Mouse (Mus musculus) cerebellum, adult 18-20 months (tissue): ENCODE results near the gene Mctp1.
"Not testable (repeated sequence)": the region's sequence is repeated elsewhere in the genome, so short reads cannot be mapped to it uniquely, and the experiment has no call there.

Experiments
- DNase-seq, 2 experiments: peaks; one replicate each; pipeline ENCODE4 v3.0.0; 2021

Gene Mctp1

DNA sequence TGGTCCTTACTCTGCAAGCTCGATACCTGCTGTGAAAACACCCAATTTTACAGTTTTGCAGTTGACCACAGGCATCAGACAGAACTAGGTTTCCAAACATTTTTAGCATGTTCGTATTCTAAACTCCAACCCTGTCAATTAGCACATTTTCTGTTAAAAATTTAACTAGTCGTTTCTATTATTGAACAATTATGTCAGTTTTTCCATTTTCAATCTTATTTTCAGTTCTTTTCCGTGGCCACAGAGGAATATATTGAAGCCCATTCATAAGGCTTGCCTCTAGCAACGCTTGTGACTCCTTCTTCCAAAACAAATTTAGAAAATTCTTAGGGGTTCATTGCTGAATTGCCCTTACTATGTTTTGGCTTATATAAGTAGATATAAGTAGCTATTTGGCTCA is 456.4 kb downstream of the Mctp1 start:
- no peak for DNase-seq

- DNase-seq, result peak; percentile 59 to 62
Measured at GRCm38 (mm10) chr13:76844629-76845255, 460.4 kb downstream of the Mctp1 start.

GRCm38 (mm10) chr13:76850412-76851054 is 466.2 kb downstream of the Mctp1 start:
- DNase-seq, result no peak

DNA sequence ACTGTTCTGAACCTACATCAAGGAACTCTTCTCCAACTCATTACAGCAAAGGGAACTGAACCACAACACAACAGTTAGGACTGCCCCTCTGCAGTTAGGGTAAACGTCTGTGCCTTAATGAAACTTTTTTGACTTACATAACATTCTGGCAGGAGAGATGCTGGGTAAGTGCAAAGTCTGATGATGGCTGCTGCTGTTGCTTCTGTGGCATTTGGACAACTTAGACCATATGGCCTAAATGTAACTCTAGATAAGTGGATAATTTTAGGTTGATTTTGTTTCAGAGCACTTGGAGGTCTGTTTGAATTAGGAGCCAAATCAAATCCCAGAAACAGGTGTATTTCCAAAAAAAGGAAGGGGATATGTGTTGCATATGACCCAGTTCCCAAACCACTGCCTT is 470.0 kb downstream of the Mctp1 start:
- no peak for DNase-seq

DNA sequence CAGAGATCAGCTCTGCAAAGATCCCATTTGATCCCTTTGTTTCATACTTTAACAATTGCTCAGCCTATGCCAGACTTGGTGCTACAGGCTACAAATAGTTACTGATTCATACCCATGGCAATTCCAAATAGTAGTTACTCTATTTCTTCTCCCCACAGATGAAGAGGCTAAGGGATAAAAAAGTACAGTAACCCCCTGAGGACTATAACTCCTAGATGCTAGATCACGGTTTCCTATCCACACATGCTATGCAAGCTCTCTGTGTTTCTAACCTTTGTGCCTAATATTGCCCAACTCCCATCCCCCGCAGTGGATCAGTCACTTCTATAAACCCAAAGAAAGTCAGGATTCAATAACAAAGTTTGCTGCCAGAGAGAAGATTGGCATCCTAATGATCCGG is 470.7 kb downstream of the Mctp1 start:
- no peak for DNase-seq

DNA sequence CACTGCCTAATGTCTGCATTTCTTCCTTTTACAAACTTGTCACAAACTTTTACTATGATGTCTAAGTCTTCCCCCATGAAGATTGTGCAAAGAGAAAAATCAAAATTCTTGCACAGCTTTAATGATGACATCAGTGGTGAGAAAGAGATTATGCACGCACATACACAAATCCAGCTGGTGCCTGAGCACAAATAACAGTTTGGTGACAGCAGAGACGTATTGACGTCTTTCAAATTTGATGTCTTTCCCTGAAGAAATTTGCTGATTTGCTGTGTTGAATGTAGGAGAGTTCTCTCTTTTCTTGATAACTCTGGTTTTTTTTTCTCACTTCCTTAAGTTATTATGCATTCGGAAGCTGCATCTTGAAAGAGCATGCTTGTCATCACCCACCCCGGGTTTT is 472.7 kb downstream of the Mctp1 start:
- no peak for DNase-seq

GRCm38 (mm10) chr13:76858078-76858482 is 473.7 kb downstream of the Mctp1 start:
- no peak for DNase-seq

GRCm38 (mm10) chr13:76870291-76870690 is 486.0 kb downstream of the Mctp1 start:
- no peak for DNase-seq

DNA sequence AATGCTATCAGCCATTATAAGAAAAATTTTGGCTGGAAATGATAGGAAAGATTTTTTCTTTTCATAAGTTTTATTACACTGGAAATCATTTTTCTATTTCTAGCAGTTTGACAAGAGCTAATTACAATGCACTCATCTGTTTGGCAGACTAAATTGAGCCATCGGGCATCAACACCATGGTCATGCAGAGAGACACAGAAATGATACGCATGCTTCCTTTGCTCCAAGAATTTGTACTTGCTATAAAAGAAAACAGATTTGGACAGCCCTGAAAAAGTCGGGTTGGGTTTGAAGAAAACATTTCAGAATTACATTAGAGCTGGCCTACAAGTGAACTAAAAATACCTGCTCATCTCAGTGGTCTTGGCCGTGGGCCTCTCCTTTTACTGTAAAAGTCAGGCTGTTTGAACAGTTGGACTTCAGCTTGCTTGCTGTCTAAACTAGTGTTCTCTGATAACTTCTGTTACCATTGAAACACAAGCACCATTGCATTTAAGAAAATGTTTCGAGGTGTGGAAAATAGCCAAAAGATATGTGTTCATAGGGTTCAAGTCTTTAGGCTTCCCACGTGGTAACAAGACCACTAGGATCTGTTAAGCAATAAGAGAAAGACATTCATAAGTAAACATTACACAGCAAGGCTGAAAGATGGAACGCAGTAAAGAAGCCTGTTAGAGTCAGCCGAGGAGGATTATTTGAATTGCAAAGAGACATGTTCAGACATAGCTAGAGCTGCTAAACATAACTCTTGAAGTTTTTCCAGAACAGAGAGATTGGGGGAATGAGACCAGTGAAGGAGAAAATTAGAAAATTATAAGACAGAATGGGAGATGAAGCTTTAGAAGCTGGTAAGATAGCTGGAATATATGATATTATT is 493.8 kb downstream of the Mctp1 start:
- DNase-seq, result no peak

DNA sequence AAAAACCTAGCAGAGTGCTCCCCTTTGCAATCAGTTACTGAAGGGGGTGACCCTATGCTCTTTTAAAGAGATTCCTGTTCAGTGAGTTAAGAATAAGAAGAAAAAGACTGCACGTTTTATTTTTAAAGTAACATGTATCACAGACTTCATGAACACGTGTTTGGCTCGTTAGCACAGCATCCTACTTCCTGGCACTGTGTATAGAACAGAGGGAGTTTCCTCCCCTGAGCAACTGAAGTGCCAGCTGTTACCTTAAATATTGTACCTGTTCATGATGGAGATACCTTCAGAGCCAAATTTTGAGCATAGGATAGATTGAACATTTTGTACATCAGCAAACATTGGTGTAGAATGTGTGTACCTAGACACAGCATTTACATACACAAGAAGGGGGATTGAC is 494.7 kb downstream of the Mctp1 start:
- DNase-seq, result peak in 1 of 2 experiments; percentile 19

DNA sequence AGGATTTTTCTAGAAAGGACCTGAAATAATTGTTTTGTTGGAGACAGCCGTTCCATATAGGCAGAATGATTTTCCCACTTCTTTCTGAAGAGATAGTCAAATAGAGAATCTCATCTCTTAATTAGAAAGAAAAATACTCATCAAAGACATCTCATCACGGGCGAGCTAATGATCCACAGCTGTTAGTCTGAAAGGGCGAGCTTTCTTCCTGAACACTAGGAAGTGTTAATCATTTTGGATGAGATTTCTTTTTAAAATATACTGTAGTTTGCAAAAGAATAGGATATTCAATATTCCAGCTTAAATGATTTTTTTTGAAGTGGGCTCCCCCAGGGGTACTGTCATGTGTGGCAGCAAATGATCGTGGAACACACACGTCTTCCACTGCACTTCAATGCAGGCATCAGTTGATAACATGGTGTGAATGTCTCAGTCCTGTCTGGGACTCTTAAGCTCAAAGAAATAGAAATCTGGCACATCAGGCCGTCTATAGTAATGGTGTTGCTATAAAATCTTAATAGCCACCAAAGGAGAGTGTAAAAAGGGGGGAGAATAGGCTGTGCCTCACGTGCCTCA is 500.3 kb downstream of the Mctp1 start:
- DNase-seq, result no peak

- DNase-seq, result no peak
Measured at GRCm38 (mm10) chr13:76892987-76893386, 508.7 kb downstream of the Mctp1 start.

GRCm38 (mm10) chr13:76895770-76896456 is 511.6 kb downstream of the Mctp1 start:
- DNase-seq, result peak in 1 of 2 experiments; percentile 20

GRCm38 (mm10) chr13:76896457-76896790 is 512.1 kb downstream of the Mctp1 start:
- DNase-seq, result no peak

GRCm38 (mm10) chr13:76918321-76918720 is 534.0 kb downstream of the Mctp1 start:
- DNase-seq, result no peak

GRCm38 (mm10) chr13:76926851-76927250 is 542.5 kb downstream of the Mctp1 start:
- DNase-seq, result no peak

- DNase-seq, result no peak
Measured at GRCm38 (mm10) chr13:76927875-76928440, 543.6 kb downstream of the Mctp1 start.

DNA sequence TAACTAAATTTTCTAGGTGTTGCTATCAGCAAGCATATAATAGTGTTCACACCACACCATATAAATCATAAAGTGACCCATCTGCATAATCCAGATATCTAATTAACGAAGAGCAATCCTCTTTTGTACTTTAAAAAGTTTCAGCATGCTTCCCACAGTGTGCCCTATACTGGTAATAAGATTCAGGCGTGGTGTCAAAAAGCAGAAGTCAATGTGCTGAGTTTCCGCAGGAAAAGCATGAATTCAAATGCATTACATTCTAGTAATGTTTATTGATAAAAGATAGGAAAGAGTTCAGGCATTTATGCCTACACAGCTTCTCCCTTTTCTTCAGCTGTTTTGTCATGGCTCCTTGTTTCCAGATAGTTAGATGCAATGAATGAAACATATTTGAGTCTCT is 544.8 kb downstream of the Mctp1 start:
- no peak for DNase-seq

DNA sequence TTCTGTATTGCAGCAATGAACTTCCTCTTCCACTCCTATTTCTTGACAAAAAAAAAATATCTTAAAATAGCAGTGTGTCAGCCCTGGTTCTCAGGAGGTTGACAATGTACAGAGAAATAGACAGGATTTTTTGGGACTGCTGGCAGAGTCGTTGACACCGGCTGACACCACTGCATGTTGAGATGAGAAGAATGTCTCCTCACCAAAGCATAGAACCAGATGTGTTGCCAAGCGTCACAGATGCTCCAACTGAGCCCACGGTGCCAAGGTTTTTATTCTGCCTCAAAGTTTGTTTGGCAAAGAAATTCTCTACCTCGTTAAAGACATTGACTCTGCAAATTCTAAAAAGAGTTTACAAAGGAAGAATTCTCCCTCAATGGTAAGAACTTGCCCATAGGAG is 548.6 kb downstream of the Mctp1 start:
- DNase-seq, result no peak

GRCm38 (mm10) chr13:76949234-76949633 is 564.9 kb downstream of the Mctp1 start:
- DNase-seq, result peak in 1 of 2 experiments; percentile 16

GRCm38 (mm10) chr13:76967588-76967987 is 583.3 kb downstream of the Mctp1 start:
- no peak for DNase-seq

DNA sequence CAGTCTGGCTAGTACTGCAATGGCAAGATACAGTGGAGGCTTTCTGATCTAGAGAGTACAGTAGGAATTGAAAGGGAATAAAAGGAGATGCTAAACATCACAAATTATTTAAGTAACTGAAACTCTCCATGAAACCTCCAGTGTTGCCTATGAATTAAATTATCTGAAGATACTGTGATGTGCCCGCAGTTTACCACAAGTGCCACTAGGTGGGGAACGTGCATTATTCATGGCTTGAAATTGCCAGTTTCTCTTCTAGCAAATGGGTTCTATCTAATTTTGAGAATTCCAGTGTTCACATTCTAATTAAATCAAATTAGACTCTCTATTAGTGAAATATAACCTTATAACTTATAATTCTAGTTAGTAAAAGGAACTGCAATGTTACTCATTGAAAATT is 585.1 kb downstream of the Mctp1 start:
- DNase-seq, result peak; percentile 50 to 53

GRCm38 (mm10) chr13:76971046-76971445 is 586.7 kb downstream of the Mctp1 start:
- not testable (repeated sequence) for DNase-seq
